Comparison of ENCODE assay signal across 8 mouse cellular contexts in the genomic region with DNA sequence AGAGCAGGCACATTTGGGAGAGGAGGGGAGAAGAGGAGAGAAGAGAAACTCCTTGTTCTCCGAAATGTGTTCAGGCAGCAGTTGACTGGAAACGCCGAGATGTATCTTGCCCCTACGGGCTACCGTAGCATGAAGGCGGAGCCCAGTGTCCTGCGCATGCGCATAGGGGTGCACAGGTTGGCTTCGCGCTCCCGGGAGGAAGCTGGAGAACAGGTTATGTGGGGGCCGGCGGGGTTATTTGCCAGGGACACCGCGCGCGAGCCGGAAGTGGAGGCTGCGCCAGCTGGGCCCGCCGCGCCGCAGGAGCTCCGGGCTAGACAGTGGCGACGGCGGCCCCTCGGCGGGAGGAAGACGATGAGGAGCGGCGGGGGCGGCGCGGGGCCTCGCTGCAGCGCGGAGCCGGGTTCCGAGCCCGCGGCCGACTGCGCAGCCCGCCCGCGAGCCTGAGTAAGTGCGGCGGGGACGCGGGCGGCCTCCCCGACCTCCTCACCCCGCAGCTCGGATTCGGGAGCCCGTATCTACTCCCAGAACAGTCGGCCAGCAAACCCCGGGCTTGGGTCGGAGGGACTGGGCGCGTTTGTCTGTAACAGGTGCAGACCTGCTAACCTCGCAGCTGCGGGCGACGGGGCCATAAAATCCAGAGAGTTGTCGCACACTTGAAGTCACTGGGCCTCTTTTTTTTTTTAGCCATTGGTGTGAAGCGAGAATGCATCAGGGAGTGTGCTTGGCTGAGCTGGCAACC. TPM values are rescaled to one million over a fixed set of nuclear protein-coding genes. Genes with fewer than 3 reads are reported as not detected.
DNase-seq lines count a peak whose midpoint lies in the region; ATAC-seq lines count a peak whose summit lies in the region.

Gene Lig4, minus strand, starts transcription at position 114 of the 742 bp plus-strand sequence.
Gene Abhd13, plus strand, starts transcription at position 135 of the 742 bp plus-strand sequence.

- peak within 1 kb of the TSS; percentile 95 for H3K27ac ChIP-seq in heart, embryonic 10.5 days
- H3K27ac ChIP-seq in kidney, embryonic 15.5 days = peak within 1 kb of the TSS; percentile 91

- no peaks in the 10 kb centered on the region for H3K9me3 ChIP-seq in heart, embryonic 10.5 days
- H3K9me3 ChIP-seq in kidney, embryonic 15.5 days (replicated peaks) = no peaks in the 10 kb centered on the region

- peaks cover 23% of the 10 kb centered on the region for H3K4me1 ChIP-seq in heart, embryonic 10.5 days
- peaks cover 37% of the 10 kb centered on the region for H3K4me1 ChIP-seq in kidney, embryonic 15.5 days

- peak within 1 kb of the TSS; percentile 84 for H3K9ac ChIP-seq in kidney, embryonic 15.5 days

- H3K36me3 ChIP-seq in heart, embryonic 10.5 days = peaks cover 9% of the 10 kb centered on the region
- peaks cover 15% of the 10 kb centered on the region for H3K36me3 ChIP-seq in kidney, embryonic 15.5 days

- peak within 1 kb of the TSS; percentile 87 for H3K4me3 ChIP-seq in heart, embryonic 10.5 days
- H3K4me3 ChIP-seq in kidney, embryonic 15.5 days (replicated peaks) = peak within 1 kb of the TSS; percentile 95

- H3K27me3 ChIP-seq in heart, embryonic 10.5 days (ENCODE audit: insufficient read depth, poor library complexity, severe bottlenecking) = no peaks in the 10 kb centered on the region
- H3K27me3 ChIP-seq in kidney, embryonic 15.5 days = no peaks in the 10 kb centered on the region

- peak; percentile 98 to 99 for DNase-seq in B cell, adult 2 months
- peak; percentile 99 for DNase-seq in brain, adult 2 months (ENCODE audit: low read depth, low spot score)
- peak; percentile 98 for DNase-seq in heart, embryonic 10.5 days (ENCODE audit: low spot score)
- DNase-seq in liver = peak; percentile 98
- peak; percentile 97 to 99 for DNase-seq in spleen, postnatal 4 days (ENCODE audit: low spot score in 2 of 2)

- peak within 1 kb of the TSS; percentile 77 for H3K4me2 ChIP-seq in kidney, embryonic 15.5 days

- peak; percentile 82 for ATAC-seq in erythroblast, adult 5-6 weeks (replicated peaks; ENCODE audit: low FRiP score, poor library complexity, severe bottlenecking)
- ATAC-seq in kidney, embryonic 15.5 days (replicated peaks; ENCODE audit: low FRiP score) = peak; percentile 78
- peak; percentile 85 for ATAC-seq in monocyte, adult 5-6 weeks (replicated peaks; ENCODE audit: insufficient number of reproducible peaks, low FRiP score, low TSS enrichment, poor library complexity, severe bottlenecking)

- under 1% methylated on average over 68 of the region's 68 CpGs for WGBS in heart, embryonic 10.5 days
- WGBS in kidney, embryonic 15.5 days = under 1% methylated on average over 68 of the region's 68 CpGs

RNA-seq across cellular contexts. Expression of gene Lig4, which starts in this region (rescaled TPM):
- 0.42 and 0.58 TPM in 2 replicates for total RNA-seq in erythroblast, adult 5-6 weeks (2015; ENCODE audit: low replicate concordance)
- total RNA-seq in erythroblast, adult 5-6 weeks (2017; ENCODE audit: low replicate concordance) = 0.94 and 1.8 TPM in 2 replicates
- polyA plus RNA-seq in heart, embryonic 10.5 days (2016; fragmentation: Nextera tagmentation; extraction: Ambion mirVana) = 5.5 and 5.8 TPM in 2 replicates
- 4.9 and 5.5 TPM in 2 replicates for polyA plus RNA-seq in kidney, embryonic 15.5 days (2015; fragmentation: Nextera tagmentation; extraction: Ambion mirVana)
- 0.85 to 2.3 TPM (median 1.2 TPM) in 3 replicates for total RNA-seq in monocyte, adult 5-6 weeks (2017)

RNA-seq across cellular contexts. Expression of gene Abhd13, which starts in this region (rescaled TPM):
- total RNA-seq in erythroblast, adult 5-6 weeks (2015; ENCODE audit: low replicate concordance) = 2.5 and 6.5 TPM in 2 replicates
- total RNA-seq in erythroblast, adult 5-6 weeks (2017; ENCODE audit: low replicate concordance) = 7.2 and 7.5 TPM in 2 replicates
- polyA plus RNA-seq in heart, embryonic 10.5 days (2016; fragmentation: Nextera tagmentation; extraction: Ambion mirVana) = 14.2 TPM in 2 replicates
- 17.4 and 17.9 TPM in 2 replicates for polyA plus RNA-seq in kidney, embryonic 15.5 days (2015; fragmentation: Nextera tagmentation; extraction: Ambion mirVana)
- total RNA-seq in monocyte, adult 5-6 weeks (2017) = 25.0 to 26.3 TPM (median 25.6 TPM) in 3 replicates

Comparison
In these comparisons a context has a peak if more than half of its experiments do, and no peak if none do; other contexts are left out.
1. Peak in every context shown above with its lines: DNase-seq, ATAC-seq, H3K4me3 ChIP-seq and H3K27ac ChIP-seq.